Mouse (Mus musculus) limb, embryonic 11.5 days (tissue): Measurements from ENCODE around the gene Krt76. TPM values are rescaled to one million over a fixed set of nuclear protein-coding genes. Genes with fewer than 3 reads are reported as not detected.

Experiments used
- ATAC-seq: fragments of 200-750 bp; cut with Nextera tagmentation; 2 replicates; pipeline ENCODE4 v1.8.0; 2017; ENCODE audit warnings: low read depth; ENCODE audit not compliant: insufficient number of reproducible peaks, low FRiP score, low TSS enrichment
- DNase-seq: peaks from one replicate; pipeline ENCODE4 v3.0.0-alpha.2; 2015; ENCODE audit warnings: low spot score
- H3K27ac ChIP-seq: fragments of 300-500 bp; sonication (generic); replicated peaks from 2 replicates; pipeline ENCODE4 v1.5.1; 2014; ENCODE audit warnings: low read depth, mild to moderate bottlenecking, low read length
- H3K27me3 ChIP-seq: fragments of 300-500 bp; sonication (generic); 2 replicates; pipeline ENCODE4 v1.6.1; 2014; ENCODE audit warnings: mild to moderate bottlenecking, low read length, mixed read lengths; ENCODE audit not compliant: control insufficient read depth, insufficient read depth
- H3K36me3 ChIP-seq: fragments of 300-500 bp; sonication (generic); 2 replicates; pipeline ENCODE4 v1.6.1; 2014; ENCODE audit warnings: mild to moderate bottlenecking, low read length, moderate library complexity, mixed read lengths; ENCODE audit not compliant: control insufficient read depth, insufficient read depth
- H3K4me1 ChIP-seq: fragments of 300-500 bp; sonication (generic); 2 replicates; pipeline ENCODE4 v1.6.1; 2014; ENCODE audit warnings: low read length, mixed read lengths; ENCODE audit not compliant: control insufficient read depth, insufficient read depth
- H3K4me2 ChIP-seq: fragments of 300-500 bp; sonication (generic); 2 replicates; pipeline ENCODE4 v1.6.1; 2014; ENCODE audit warnings: low read depth, mild to moderate bottlenecking, moderate library complexity; ENCODE audit not compliant: severe bottlenecking
- H3K4me3 ChIP-seq: fragments of 300-500 bp; sonication (generic); 2 replicates; pipeline ENCODE4 v1.5.1; 2014; ENCODE audit warnings: low read depth, low read length
- H3K9ac ChIP-seq: fragments of 300-500 bp; sonication (generic); 2 replicates; pipeline ENCODE4 v1.6.1; 2014; ENCODE audit warnings: mild to moderate bottlenecking, low read length
- H3K9me3 ChIP-seq: fragments of 300-500 bp; sonication (generic); 2 replicates; pipeline ENCODE4 v1.6.1; 2016; ENCODE audit warnings: low read length; ENCODE audit not compliant: control insufficient read depth
- WGBS: fragments of 180-500 bp; shearing (Covaris S2); extraction: QIAGEN DNeasy Blood & Tissue Kit; methylation state at CpG from one replicate; pipeline ENCODE4 v1.1.7; 2014; 5-methylcytosine and 5-hydroxymethylcytosine counted together
- polyA plus RNA-seq: library from polyadenylated mRNA; unstranded; fragments of >200 nt; fragmentation: Nextera tagmentation; extraction: Ambion mirVana; gene quantifications from 2 replicates; pipeline ENCODE4 v1.2.1, GENCODE M21; 2014

Krt76 gene
- polyA plus RNA-seq = not detected in 2 replicates

GRCm38 (mm10) chr15:101892820-101893219 is at the start of gene Krt76:
Gene Krt76 (minus strand): TSS chr15:101892920.
- H3K9me3 ChIP-seq = no peaks in the 10 kb centered on the region
- H3K4me1 ChIP-seq = no peaks in the 10 kb centered on the region
- H3K9ac ChIP-seq = no peak within 1 kb of the TSS
- H3K36me3 ChIP-seq = no peaks in the 10 kb centered on the region
- no peaks in the 10 kb centered on the region for H3K27me3 ChIP-seq
- ATAC-seq = no peak
- no peak within 1 kb of the TSS for H3K27ac ChIP-seq
- no peak within 1 kb of the TSS for H3K4me3 ChIP-seq
- no peak for DNase-seq
- H3K4me2 ChIP-seq = no peak within 1 kb of the TSS
- 55% methylated on average over 4 of the region's 4 CpGs for WGBS

DNA sequence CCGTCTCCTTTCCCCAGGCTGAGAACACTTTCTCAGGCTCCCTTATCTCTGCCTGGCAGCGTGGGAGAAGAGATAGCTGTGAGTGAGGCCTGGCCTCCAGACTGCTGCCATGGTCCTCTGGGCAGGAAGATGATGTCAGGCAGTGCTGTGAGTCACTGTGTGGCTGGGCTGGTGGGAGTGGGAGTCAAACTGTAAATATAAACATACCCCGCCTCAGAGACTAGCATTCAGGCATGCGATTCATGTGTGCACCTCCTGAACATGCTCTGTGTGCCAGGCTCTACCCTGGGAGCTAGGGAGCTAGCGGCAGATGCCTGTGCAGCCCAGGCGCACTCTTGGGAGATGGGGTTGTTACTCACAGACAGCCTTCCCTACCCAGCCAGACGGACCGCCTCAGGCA is 49.2 kb upstream of the Krt76 start:
- H3K36me3 ChIP-seq = no peaks in the 10 kb centered on the region
- no peak overlapping the region for H3K4me2 ChIP-seq
- no peaks in the 10 kb centered on the region for H3K4me1 ChIP-seq
- no peak overlapping the region for H3K9ac ChIP-seq
- H3K9me3 ChIP-seq = no peaks in the 10 kb centered on the region
- 62% methylated on average over 8 of the region's 8 CpGs for WGBS
- no peak for ATAC-seq
- H3K27ac ChIP-seq = no peak overlapping the region
- no peak for DNase-seq
- H3K4me3 ChIP-seq = no peak overlapping the region
- no peaks in the 10 kb centered on the region for H3K27me3 ChIP-seq

GRCm38 (mm10) chr15:101940274-101940829 is 47.6 kb upstream of the Krt76 start, which contains the start of gene Krt79:
Gene Krt79 (minus strand): TSS chr15:101940324.
- WGBS = 66% methylated on average over 6 of the region's 6 CpGs
- DNase-seq = no peak
- Histone ChIP-seq H3K4me2 (no peak within 1 kb of the TSS), H3K9me3 (no peaks in the 10 kb centered on the region), H3K27me3 (no peaks in the 10 kb centered on the region), H3K27ac (no peak within 1 kb of the TSS), H3K4me1 (no peaks in the 10 kb centered on the region), H3K36me3 (no peaks in the 10 kb centered on the region), H3K4me3 (no peak within 1 kb of the TSS), H3K9ac (no peak within 1 kb of the TSS)
- ATAC-seq = no peak

DNA sequence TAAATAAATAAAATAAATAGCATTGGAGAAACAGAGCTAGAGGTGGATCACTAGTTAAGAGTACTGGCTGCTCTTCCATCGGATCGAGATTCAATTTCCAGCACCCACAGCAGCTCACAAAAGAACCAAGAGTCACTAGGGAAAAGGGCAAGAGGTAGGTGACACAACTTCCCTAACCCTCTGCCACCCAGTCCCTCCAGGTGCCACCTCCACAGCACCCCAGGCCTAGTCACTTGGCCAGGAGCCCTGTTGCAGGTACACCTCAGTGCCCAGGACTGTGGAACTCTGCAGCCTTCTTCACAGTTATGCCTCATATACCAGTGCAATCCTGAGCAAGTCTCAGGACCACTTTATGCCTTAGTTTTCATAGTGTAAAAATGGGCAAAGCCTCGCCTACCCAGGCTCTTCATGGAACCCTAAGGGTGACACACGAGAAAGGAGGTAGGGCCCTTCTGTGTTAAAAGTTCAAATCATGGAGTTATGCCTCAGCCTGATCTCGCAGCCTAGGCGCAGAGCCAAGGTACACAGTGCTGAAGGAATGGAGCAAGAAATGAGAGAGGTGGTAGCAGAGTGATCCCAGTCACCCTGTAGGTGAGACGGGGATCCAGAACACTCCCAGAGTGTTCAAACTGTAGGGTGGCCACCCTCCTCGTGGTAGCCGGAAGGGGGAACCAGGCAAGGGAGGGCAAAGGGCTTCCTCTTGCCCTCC is 46.0 kb upstream of the Krt76 start:
- no peaks in the 10 kb centered on the region for H3K4me1 ChIP-seq
- DNase-seq (no peak), ATAC-seq (no peak)
- no peak overlapping the region for H3K27ac ChIP-seq
- no peaks in the 10 kb centered on the region for H3K9me3 ChIP-seq
- H3K27me3 ChIP-seq = no peaks in the 10 kb centered on the region
- WGBS = 86% methylated on average over 9 of the region's 9 CpGs
- no peak overlapping the region for H3K9ac ChIP-seq
- no peak overlapping the region for H3K4me3 ChIP-seq
- no peak overlapping the region for H3K4me2 ChIP-seq
- H3K36me3 ChIP-seq = no peaks in the 10 kb centered on the region

- H3K4me1 ChIP-seq = peaks cover 4% of the 10 kb centered on the region; the same call in 1 of the 2 replicates
- H3K9ac ChIP-seq = no peak overlapping the region
- H3K9me3 ChIP-seq = no peaks in the 10 kb centered on the region
- no peaks in the 10 kb centered on the region for H3K36me3 ChIP-seq
- ATAC-seq (no peak), DNase-seq (no peak)
- H3K4me3 ChIP-seq = no peak overlapping the region
- H3K4me2 ChIP-seq = no peak overlapping the region
- WGBS = 73% methylated on average over 6 of the region's 6 CpGs
- H3K27ac ChIP-seq = no peak overlapping the region
- H3K27me3 ChIP-seq = 0 out of 2 replicates have a peak, but pooled peaks cover 7% of the 10 kb centered on the region
These were observed 40.3 kb upstream of the Krt76 start for GRCm38 (mm10) chr15:101933024-101933423.

DNA sequence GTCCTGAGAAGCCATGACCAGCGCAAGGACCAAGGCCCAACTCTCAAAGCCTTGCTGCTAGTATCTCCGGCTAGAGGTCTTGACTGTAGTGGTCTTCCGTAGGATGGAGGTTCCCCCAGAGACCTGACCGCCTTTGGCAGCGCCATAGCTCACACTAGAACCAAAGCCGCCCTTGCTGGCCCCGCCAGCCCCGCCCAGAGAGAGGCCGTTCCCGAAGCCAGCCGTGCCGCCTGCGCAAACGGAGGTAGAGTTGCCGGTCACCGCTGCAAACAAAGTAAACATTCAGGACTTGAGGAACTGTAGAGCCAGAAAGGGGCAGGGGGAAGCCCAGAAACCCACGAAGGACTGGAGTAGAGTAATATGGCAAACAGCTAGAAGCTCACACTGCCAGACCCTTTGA is 36.9 kb upstream of the Krt76 start:
- ATAC-seq (no peak), DNase-seq (peak; percentile 64)
- Histone ChIP-seq H3K27ac (no peak overlapping the region), H3K4me3 (peak overlapping the region; percentile 9; the same call in 1 of the 2 replicates), H3K36me3 (no peaks in the 10 kb centered on the region), H3K9ac (peak overlapping the region; percentile 27; the same call in 1 of the 2 replicates), H3K4me1 (peaks cover 4% of the 10 kb centered on the region; the same call in 1 of the 2 replicates), H3K9me3 (no peaks in the 10 kb centered on the region), H3K27me3 (0 out of 2 replicates have a peak, but pooled peaks cover 7% of the 10 kb centered on the region), H3K4me2 (peak overlapping the region; percentile 46)
- 3% methylated on average over 17 of the region's 17 CpGs for WGBS

DNA sequence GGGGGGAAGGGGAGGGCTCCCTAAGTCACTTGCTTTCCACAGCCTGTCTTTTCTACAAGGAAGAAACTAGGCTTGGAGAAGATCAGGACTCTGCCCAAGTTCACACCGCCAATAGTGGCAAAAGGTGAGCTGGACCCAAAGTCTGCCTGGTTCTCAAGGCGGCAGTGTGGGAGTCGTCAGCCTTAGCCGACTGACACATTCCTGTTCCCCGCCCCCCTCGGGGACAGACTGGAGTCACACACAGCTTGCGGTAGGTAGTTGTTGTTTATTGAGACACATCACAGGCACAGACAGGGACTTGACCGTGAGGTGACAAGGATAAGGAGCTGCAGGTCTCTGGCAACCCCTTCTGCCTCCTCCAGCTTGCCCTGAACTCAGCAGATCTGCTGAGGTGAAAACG is 36.4 kb upstream of the Krt76 start:
- Histone ChIP-seq H3K27ac (no peak overlapping the region), H3K9me3 (no peaks in the 10 kb centered on the region), H3K4me1 (peaks cover 4% of the 10 kb centered on the region; the same call in 1 of the 2 replicates), H3K9ac (no peak overlapping the region), H3K4me3 (no peak overlapping the region), H3K4me2 (no peak overlapping the region; the same call in 1 of the 2 replicates), H3K27me3 (0 out of 2 replicates have a peak, but pooled peaks cover 7% of the 10 kb centered on the region), H3K36me3 (no peaks in the 10 kb centered on the region)
- ATAC-seq (no peak), DNase-seq (peak; percentile 40)
- 7% methylated on average over 9 of the region's 9 CpGs for whole genome bisulfite sequencing

GRCm38 (mm10) chr15:101927340-101928080 is 34.8 kb upstream of the Krt76 start:
- no peak overlapping the region for H3K4me2 ChIP-seq
- 73% methylated on average over 12 of the region's 12 CpGs for WGBS
- H3K9ac ChIP-seq = no peak overlapping the region
- no peak overlapping the region for H3K27ac ChIP-seq
- H3K36me3 ChIP-seq = no peaks in the 10 kb centered on the region
- no peaks in the 10 kb centered on the region for H3K9me3 ChIP-seq
- H3K4me1 ChIP-seq = peaks cover 4% of the 10 kb centered on the region; the same call in 1 of the 2 replicates
- no peak overlapping the region for H3K4me3 ChIP-seq
- 0 out of 2 replicates have a peak, but pooled peaks cover 7% of the 10 kb centered on the region for H3K27me3 ChIP-seq
- ATAC-seq = no peak
- no peak for DNase-seq
